Mouse (Mus musculus) frontal cortex, postnatal 10 days (tissue): ENCODE measurements around the gene Il21r.
A peak's percentile ranks its signal among the peaks of the same experiment; 100 is the strongest.

Experiments
- DNase-seq, 2 experiments: peaks; one replicate each; pipeline ENCODE4 v3.0.0; 2022; ENCODE audit warnings: low spot score in 2 of 2, mixed read lengths in 1 of 2

Il21r gene

GRCm38 (mm10) chr7:125601821-125602448 lies 1.3 kb upstream of the Il21r start:
- DNase-seq = no peak

- DNase-seq = no peak
These were observed 1.4 kb downstream of the Il21r start for GRCm38 (mm10) chr7:125604362-125605319.

- no peak for DNase-seq
These were observed 2.5 kb downstream of the Il21r start for GRCm38 (mm10) chr7:125605725-125606139.

GRCm38 (mm10) chr7:125606265-125607164 lies 3.3 kb downstream of the Il21r start:
- no peak for DNase-seq

GRCm38 (mm10) chr7:125607384-125608182 lies 4.4 kb downstream of the Il21r start:
- no peak for DNase-seq

GRCm38 (mm10) chr7:125608183-125608688 lies 5.0 kb downstream of the Il21r start:
- DNase-seq = no peak

GRCm38 (mm10) chr7:125613579-125613978 lies 10.3 kb downstream of the Il21r start:
- no peak for DNase-seq

- DNase-seq = no peak
These were observed 12.2 kb downstream of the Il21r start for GRCm38 (mm10) chr7:125615453-125615852.

GRCm38 (mm10) chr7:125618016-125618415 lies 14.8 kb downstream of the Il21r start:
- no peak for DNase-seq

- DNase-seq = no peak
These were observed 16.8 kb downstream of the Il21r start for GRCm38 (mm10) chr7:125620077-125620476.

GRCm38 (mm10) chr7:125622741-125623685 lies 19.8 kb downstream of the Il21r start:
- no peak for DNase-seq

GRCm38 (mm10) chr7:125625219-125625618 lies 22.0 kb downstream of the Il21r start:
- no peak for DNase-seq

GRCm38 (mm10) chr7:125625829-125626228 lies 22.6 kb downstream of the Il21r start:
- DNase-seq = no peak

GRCm38 (mm10) chr7:125630317-125630716 lies 27.1 kb downstream of the Il21r start:
- no peak for DNase-seq

GRCm38 (mm10) chr7:125630989-125631388 lies 27.8 kb downstream of the Il21r start:
- DNase-seq = no peak

GRCm38 (mm10) chr7:125637220-125638140 lies 34.3 kb downstream of the Il21r start:
- DNase-seq = no peak

GRCm38 (mm10) chr7:125638376-125638775 lies 35.1 kb downstream of the Il21r start:
- no peak for DNase-seq

- peak; percentile 57 to 66 for DNase-seq
These were observed 35.7 kb downstream of the Il21r start for GRCm38 (mm10) chr7:125638870-125639386.
